Mouse (Mus musculus) MEL (cell line): Measurements from ENCODE around the gene Ankrd34a. TPM values are rescaled to one million over a fixed set of nuclear protein-coding genes. Genes with fewer than 3 reads are reported as not detected.

Experiments used
- DNase-seq: peaks from one replicate; pipeline ENCODE4 v3.0.0; 2011; ENCODE audit warnings: low read depth, low spot score
- H3K27ac ChIP-seq: 2 replicates; pipeline ENCODE4 v1.5.1; 2012; ENCODE audit warnings: low read depth, mild to moderate bottlenecking, control low read depth, low read length, moderate library complexity; ENCODE audit not compliant: control insufficient read depth
- H3K27me3 ChIP-seq, 2 experiments: fragments of 150-350 bp in 1 of 2; sonication (generic) in 1 of 2; 2 replicates each; pipeline ENCODE4 v1.6.1; 2012; ENCODE audit warnings: low read length in 2 of 2, mild to moderate bottlenecking in 2 of 2, improper control_type of control experiment in 1 of 2, moderate library complexity in 1 of 2; ENCODE audit not compliant: insufficient read depth in 2 of 2, control insufficient read depth in 1 of 2
- H3K36me3 ChIP-seq, 2 experiments: 2 replicates each; pipeline ENCODE4 v1.6.1; 2012 to 2014; ENCODE audit warnings: low read length in 2 of 2, improper control_type of control experiment in 1 of 2, inconsistent platforms in 1 of 2, mild to moderate bottlenecking in 1 of 2; ENCODE audit not compliant: insufficient read depth in 2 of 2, control insufficient read depth in 1 of 2
- H3K4me1 ChIP-seq, 2 experiments: fragments of 150-350 bp in 1 of 2; sonication (generic) in 1 of 2; 2 replicates each; pipeline ENCODE4 v1.6.1; 2012; ENCODE audit warnings: low read length in 2 of 2, improper control_type of control experiment in 1 of 2, mild to moderate bottlenecking in 1 of 2; ENCODE audit not compliant: insufficient read depth in 2 of 2, control insufficient read depth in 1 of 2
- H3K4me3 ChIP-seq, 2 experiments: fragments of 150-350 bp in 1 of 2; sonication (generic) in 1 of 2; 2 replicates each; pipeline ENCODE4 v1.5.1; 2012; ENCODE audit warnings: low read depth in 2 of 2, low read length in 2 of 2, mild to moderate bottlenecking in 2 of 2, moderate library complexity in 2 of 2, control low read depth in 1 of 2, improper control_type of control experiment in 1 of 2; ENCODE audit not compliant: control insufficient read depth in 1 of 2, insufficient read depth in 1 of 2
- H3K79me2 ChIP-seq: 2 replicates; pipeline ENCODE4 v1.6.1; 2012; ENCODE audit warnings: mild to moderate bottlenecking, low read length, moderate library complexity; ENCODE audit not compliant: control insufficient read depth, poor library complexity, insufficient read depth
- H3K9ac ChIP-seq: 2 replicates; pipeline ENCODE4 v1.6.1; 2012; ENCODE audit warnings: low read depth, mild to moderate bottlenecking, control low read depth, low read length, moderate library complexity; ENCODE audit not compliant: control insufficient read depth, poor library complexity, severe bottlenecking
- H3K9me3 ChIP-seq: fragments of 150-350 bp; sonication (generic); replicated peaks from 2 replicates; pipeline ENCODE4 v1.6.1; 2012; ENCODE audit warnings: mild to moderate bottlenecking, low read length, improper control_type of control experiment, moderate library complexity; ENCODE audit not compliant: insufficient read depth
- CHD1 ChIP-seq: IDR thresholded peaks from 2 replicates; pipeline ENCODE4 v1.6.1; 2012; ENCODE audit warnings: low read depth, mild to moderate bottlenecking, inconsistent platforms, low read length, improper control_type of control experiment
- ELF1 ChIP-seq: IDR thresholded peaks from 2 replicates; pipeline ENCODE4 v1.6.1; 2014; ENCODE audit warnings: low read depth, mild to moderate bottlenecking, inconsistent platforms, low read length, improper control_type of control experiment, moderate library complexity
- EP300 ChIP-seq, 2 experiments: IDR thresholded peaks; 2 replicates each; pipeline ENCODE4 v1.6.1; 2011; ENCODE audit warnings: improper control_type of control experiment in 2 of 2, low read length in 2 of 2, low read depth in 1 of 2, mild to moderate bottlenecking in 1 of 2
- HCFC1 ChIP-seq: IDR thresholded peaks from 2 replicates; pipeline ENCODE4 v1.6.1; 2012; ENCODE audit warnings: low read depth, mild to moderate bottlenecking, inconsistent platforms, low read length, improper control_type of control experiment, moderate library complexity
- KAT2A ChIP-seq: conservative IDR thresholded peaks from 2 replicates; pipeline ENCODE4 v1.6.1; 2012; ENCODE audit warnings: low read depth, low read length, improper control_type of control experiment, inconsistent platforms
- MAFK ChIP-seq: IDR thresholded peaks from 2 replicates; pipeline ENCODE4 v1.6.1; 2011; ENCODE audit warnings: low read depth, mild to moderate bottlenecking, low read length, improper control_type of control experiment, borderline replicate concordance
- MYC ChIP-seq: IDR thresholded peaks from 2 replicates; pipeline ENCODE4 v1.6.1; 2011; ENCODE audit warnings: low read depth, mild to moderate bottlenecking, low read length, improper control_type of control experiment, moderate library complexity
- NELFE ChIP-seq: IDR thresholded peaks from 2 replicates; pipeline ENCODE4 v1.6.1; 2011; ENCODE audit warnings: low read depth, low read length, improper control_type of control experiment
- POLR2A ChIP-seq, 2 experiments: IDR thresholded peaks; 2 replicates each; pipeline ENCODE4 v1.6.1; 2011 to 2012; ENCODE audit warnings: low read length in 2 of 2, mild to moderate bottlenecking in 2 of 2, control low read depth in 1 of 2, improper control_type of control experiment in 1 of 2, low read depth in 1 of 2, moderate library complexity in 1 of 2; ENCODE audit not compliant: control insufficient read depth in 1 of 2, insufficient read depth in 1 of 2, poor library complexity in 1 of 2
- SIN3A ChIP-seq: IDR thresholded peaks from 2 replicates; pipeline ENCODE4 v1.6.1; 2012; ENCODE audit warnings: low read length, improper control_type of control experiment, inconsistent platforms
- TBP ChIP-seq: IDR thresholded peaks from 2 replicates; pipeline ENCODE4 v1.8.0; 2011; ENCODE audit warnings: low read depth, low read length, improper control_type of control experiment
- ZC3H11A ChIP-seq: IDR thresholded peaks from 2 replicates; pipeline ENCODE4 v1.6.1; 2012; ENCODE audit warnings: low read depth, mild to moderate bottlenecking, inconsistent platforms, low read length, improper control_type of control experiment
- polyA plus RNA-seq, 2 experiments: library from polyadenylated mRNA; stranded (reverse) in 1 of 2; unstranded in 1 of 2; fragments of >175 nt in 1 of 2; fragments of >200 nt in 1 of 2; gene quantifications; 2 replicates each; pipeline versions ENCODE4 v1.2.1 to v1.2.4; 2012; ENCODE audit warnings: low replicate concordance in 2 of 2, low read depth in 1 of 2; ENCODE audit not compliant: insufficient read length in 2 of 2, insufficient read depth in 1 of 2, missing spikeins in 1 of 2
- total RNA-seq: library from RNA; depleted of rRNA; stranded (reverse); fragments of 300-350 nt; gene quantifications from 2 replicates; pipeline ENCODE4 v1.2.3, GENCODE M21; 2012

Gene Ankrd34a
- total and polyA plus RNA-seq, 3 experiments: 0.15 to 0.78 TPM; not detected in 1

- Histone ChIP-seq H3K36me3 (peaks cover 0 to 13% of the 10 kb centered on the region in 2 experiments; a peak in 2 of 4 replicates), H3K4me1 (peaks cover 9 to 24% of the 10 kb centered on the region in 2 experiments)
- no peak for TF ChIP-seq MAFK
- no peak for TF ChIP-seq CHD1
- 0 out of 2 replicates have a peak, but pooled peaks have one; percentile 19 for TF ChIP-seq TBP
- peak; percentile 50; the same call in 1 of the 2 replicates for TF ChIP-seq HCFC1
- TF ChIP-seq ELF1: peak; percentile 37; the same call in 1 of the 2 replicates
- no peak for TF ChIP-seq MYC
- TF ChIP-seq SIN3A: peak; percentile 43
- 0 out of 4 replicates have a peak, but pooled peaks of 1 of the 2 experiments have one; percentile 32 for TF ChIP-seq POLR2A (IDR thresholded peaks at IDR 0.05; ENCODE audit: control insufficient read depth in 1 of 2, insufficient read depth in 1 of 2, low read depth in 1 of 2, low read length in 2 of 2, poor library complexity in 1 of 2)
- TF ChIP-seq NELFE: peak; percentile 14; the same call in 1 of the 2 replicates
Observed at GRCm38 (mm10) chr3:96571896-96572698, 24.3 kb upstream of the Ankrd34a start.

GRCm38 (mm10) chr3:96573611-96574511, 22.6 kb upstream of the Ankrd34a start:
- Histone ChIP-seq H3K9me3 (no peaks in the 10 kb centered on the region), H3K79me2 (peaks cover 3% of the 10 kb centered on the region; the same call in 1 of the 2 replicates), H3K4me1 (peaks cover 9 to 28% of the 10 kb centered on the region in 2 experiments), H3K27me3 (no peaks in the 10 kb centered on the region)
- TF ChIP-seq ZC3H11A: 0 out of 2 replicates have a peak, but pooled peaks have one; percentile 2
- peak in 1 of 2 experiments; percentile 17; a peak in 1 of 4 replicates for TF ChIP-seq EP300 (IDR thresholded peaks at IDR 0.05; ENCODE audit: low read depth in 1 of 2, low read length in 2 of 2)
- no peak for TF ChIP-seq KAT2A
- TF ChIP-seq, all 39 proteins: peak for 2
- Histone ChIP-seq H3K4me3 (no peak overlapping the region), H3K9ac (no peak overlapping the region), H3K36me3 (peaks cover 0 to 17% of the 10 kb centered on the region in 2 experiments; a peak in 2 of 4 replicates), H3K27ac (no peak overlapping the region)
- DNase-seq: no peak

More at GRCm38 (mm10) chr3:96571896-96572698, 24.3 kb upstream of the Ankrd34a start:
- no peaks in the 10 kb centered on the region for H3K9me3 ChIP-seq
- peak; percentile 68 for DNase-seq
- H3K27me3 ChIP-seq: no peaks in the 10 kb centered on the region
- peak overlapping the region; percentile 47 for H3K9ac ChIP-seq
- peak overlapping the region; percentile 0 to 1; a peak in 3 of 4 replicates for H3K4me3 ChIP-seq
- peaks cover 3% of the 10 kb centered on the region; the same call in 1 of the 2 replicates for H3K79me2 ChIP-seq
- H3K27ac ChIP-seq: peak overlapping the region; percentile 46
